Mouse (Mus musculus) cortical plate, adult 2 months (tissue): ENCODE results near the gene Ccl1. TPM values are rescaled to one million over a fixed set of nuclear protein-coding genes. Genes with fewer than 3 reads are reported as not detected.
A peak's percentile ranks its signal among the peaks of the same experiment; 100 is the strongest.

Experiments
- H3K27ac ChIP-seq: fragments of 200-500 bp; 2 replicates; pipeline ENCODE4 v1.5.1; 2012; ENCODE audit warnings: low read length, control low read depth, inconsistent platforms; ENCODE audit not compliant: insufficient read depth
- H3K4me1 ChIP-seq: fragments of 200-500 bp; 2 replicates; pipeline ENCODE4 v1.6.1; 2011; ENCODE audit warnings: low read length; ENCODE audit not compliant: control insufficient read depth, insufficient read depth
- H3K4me3 ChIP-seq: fragments of 200-500 bp; 2 replicates; pipeline ENCODE4 v1.5.1; 2011; ENCODE audit warnings: mild to moderate bottlenecking, low read length, control low read depth; ENCODE audit not compliant: insufficient read depth
- CTCF ChIP-seq: fragments of 200-500 bp; IDR thresholded peaks from 2 replicates; pipeline ENCODE4 v1.5.1; 2011; ENCODE audit warnings: mild to moderate bottlenecking, control low read depth, low read length; ENCODE audit not compliant: insufficient read depth; ENCODE audit errors: extremely low read depth
- POLR2A ChIP-seq: fragments of 200-500 bp; IDR thresholded peaks from 2 replicates; pipeline ENCODE4 v1.6.1; 2011; ENCODE audit warnings: mild to moderate bottlenecking, low read length, control low read depth; ENCODE audit not compliant: insufficient read depth; ENCODE audit errors: extremely low read depth
- polyA plus RNA-seq: library from polyadenylated mRNA; depleted of rRNA; stranded (reverse); fragments of >200 nt; gene quantifications from 2 replicates; pipeline ENCODE4 v1.2.3, GENCODE M21; 2012

Ccl1 gene
- polyA plus RNA-seq, 1 experiment, result not detected

DNA sequence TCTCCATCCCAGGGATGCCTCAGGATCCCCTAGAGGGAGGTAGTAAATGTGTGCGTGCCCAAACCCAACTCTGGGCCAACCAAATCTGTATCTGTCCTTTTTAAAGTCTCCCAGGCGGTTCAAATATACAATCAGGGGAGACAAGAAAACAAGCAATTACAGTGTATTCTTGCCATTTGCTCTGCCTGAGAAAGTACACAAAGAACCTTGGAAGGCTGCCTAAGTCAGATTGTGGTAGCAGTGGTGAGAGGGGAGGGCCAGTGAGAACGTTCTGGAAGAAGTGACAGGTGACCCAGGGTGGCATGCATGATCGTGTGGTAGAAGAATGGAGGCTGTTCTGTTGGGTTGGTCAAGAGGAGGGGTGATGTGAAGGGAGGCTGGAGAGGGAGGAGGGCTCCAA lies 46.4 kb downstream of the Ccl1 start:
- Histone ChIP-seq H3K4me1 (no peaks in the 10 kb centered on the region), H3K27ac (no peak overlapping the region), H3K4me3 (no peak overlapping the region)
- no peak for TF ChIP-seq POLR2A

- TF ChIP-seq CTCF (peak; percentile 53), POLR2A (no peak)
- H3K4me1 ChIP-seq, result no peaks in the 10 kb centered on the region
- H3K4me3 ChIP-seq, result no peak overlapping the region
- no peak overlapping the region for H3K27ac ChIP-seq
Observed at GRCm38 (mm10) chr11:82255601-82256000, 49.9 kb downstream of the Ccl1 start.

- Histone ChIP-seq H3K27ac (no peak overlapping the region), H3K4me1 (no peaks in the 10 kb centered on the region), H3K4me3 (no peak overlapping the region)
- TF ChIP-seq POLR2A, result no peak
- no peak for TF ChIP-seq CTCF
Observed at GRCm38 (mm10) chr11:82253421-82253820, 52.1 kb downstream of the Ccl1 start.

GRCm38 (mm10) chr11:82251251-82251650 lies 54.2 kb downstream of the Ccl1 start:
- no peak overlapping the region for H3K27ac ChIP-seq
- no peak overlapping the region for H3K4me3 ChIP-seq
- TF ChIP-seq CTCF, result no peak
- no peak for TF ChIP-seq POLR2A
- no peaks in the 10 kb centered on the region for H3K4me1 ChIP-seq

DNA sequence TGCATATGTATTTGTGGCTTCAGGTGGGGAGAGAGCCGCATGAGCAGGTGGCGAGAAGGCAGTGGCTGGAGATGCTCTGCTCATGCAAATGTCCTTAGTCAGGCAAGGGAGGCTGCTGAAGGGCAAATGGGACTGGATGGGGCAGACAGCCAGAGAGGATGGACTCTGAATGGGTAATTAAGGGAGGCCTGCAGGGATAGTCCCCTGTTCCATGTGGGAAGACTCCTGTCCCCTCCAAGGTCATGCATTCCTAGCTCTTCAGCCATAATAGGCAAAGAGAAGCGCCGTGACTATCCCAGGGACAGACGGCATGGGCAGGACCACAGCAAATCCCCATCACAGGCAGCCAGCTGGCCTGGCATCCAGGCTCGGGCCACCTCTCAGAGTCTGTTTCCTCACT lies 55.5 kb downstream of the Ccl1 start:
- no peak overlapping the region for H3K4me3 ChIP-seq
- no peak for TF ChIP-seq CTCF
- no peak overlapping the region for H3K27ac ChIP-seq
- H3K4me1 ChIP-seq, result no peaks in the 10 kb centered on the region

DNA sequence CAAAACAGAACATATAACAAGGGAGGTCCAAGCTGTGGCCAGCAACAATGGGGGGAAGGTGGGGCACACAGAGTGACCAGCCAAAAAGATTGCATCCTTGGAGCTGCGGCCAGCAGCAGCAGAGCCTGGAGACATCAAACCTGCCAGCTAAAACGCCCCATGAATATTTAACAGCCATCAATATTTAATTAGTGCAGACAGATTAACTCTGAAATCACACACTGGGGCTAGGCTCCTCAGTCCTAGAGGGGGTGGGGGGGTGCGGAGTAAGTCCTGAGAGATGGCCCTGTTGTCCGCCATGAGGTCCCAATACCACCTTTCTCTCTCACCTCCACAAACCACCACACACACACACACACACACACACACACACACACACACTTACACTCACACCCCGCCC lies 68.1 kb downstream of the Ccl1 start:
- Histone ChIP-seq H3K27ac (no peak overlapping the region), H3K4me3 (no peak overlapping the region), H3K4me1 (no peaks in the 10 kb centered on the region)
- TF ChIP-seq POLR2A (no peak), CTCF (no peak)

- H3K4me3 ChIP-seq, result no peak overlapping the region
- no peaks in the 10 kb centered on the region for H3K4me1 ChIP-seq
- H3K27ac ChIP-seq, result no peak overlapping the region
- TF ChIP-seq POLR2A, result no peak
- peak; percentile 97 for TF ChIP-seq CTCF
Observed at GRCm38 (mm10) chr11:82235551-82236207, 69.8 kb downstream of the Ccl1 start.

- no peak overlapping the region for H3K27ac ChIP-seq
- H3K4me3 ChIP-seq, result no peak overlapping the region
- TF ChIP-seq POLR2A, result no peak
- TF ChIP-seq CTCF, result no peak
- no peaks in the 10 kb centered on the region for H3K4me1 ChIP-seq
Observed at GRCm38 (mm10) chr11:82233991-82234390, 71.5 kb downstream of the Ccl1 start.

GRCm38 (mm10) chr11:82226976-82227375 lies 78.5 kb downstream of the Ccl1 start:
- no peak overlapping the region for H3K4me3 ChIP-seq
- TF ChIP-seq CTCF (no peak), POLR2A (no peak)
- H3K27ac ChIP-seq, result no peak overlapping the region
- H3K4me1 ChIP-seq, result no peaks in the 10 kb centered on the region

DNA sequence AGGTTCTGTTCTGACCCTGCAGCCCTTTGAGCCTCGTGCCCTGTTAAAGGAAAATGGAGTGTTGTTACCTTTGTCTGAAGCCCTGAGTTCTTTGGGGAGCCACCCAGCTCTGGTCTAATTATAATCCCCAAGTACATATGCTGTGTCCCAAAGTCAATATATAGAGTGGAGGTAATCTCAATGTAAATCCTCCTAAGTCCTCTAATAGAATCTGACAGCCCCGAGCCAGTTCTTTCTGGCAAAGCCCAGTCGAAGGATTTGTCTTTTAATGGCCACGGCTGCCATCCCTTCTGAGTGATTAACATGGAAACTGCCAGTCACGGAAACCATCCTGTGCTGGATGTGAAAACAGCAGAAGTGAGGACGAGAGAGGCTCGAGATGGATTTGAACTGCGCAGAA lies 79.6 kb downstream of the Ccl1 start:
- no peaks in the 10 kb centered on the region for H3K4me1 ChIP-seq
- no peak for TF ChIP-seq POLR2A
- TF ChIP-seq CTCF, result no peak
- no peak overlapping the region for H3K4me3 ChIP-seq
- H3K27ac ChIP-seq, result no peak overlapping the region
